Mouse (Mus musculus) forebrain, embryonic 14.5 days (tissue): Measurements from ENCODE around the gene Ralgapa2. TPM values are rescaled to one million over a fixed set of nuclear protein-coding genes. Genes with fewer than 3 reads are reported as not detected.

Source experiments
- ATAC-seq: fragments of 200-750 bp; cut with Nextera tagmentation; 2 replicates; pipeline ENCODE4 v1.8.0; 2017; ENCODE audit warnings: mild to moderate bottlenecking, moderate library complexity
- DNase-seq: peaks from one replicate; pipeline ENCODE4 v3.0.0-alpha.2; 2015; ENCODE audit warnings: low spot score
- H3K27ac ChIP-seq: fragments of 300-500 bp; sonication (generic); 2 replicates; pipeline ENCODE4 v1.5.1; 2014; ENCODE audit warnings: low read depth, mild to moderate bottlenecking, control low read depth, low read length, moderate library complexity
- H3K27me3 ChIP-seq: fragments of 300-500 bp; sonication (generic); replicated peaks from 2 replicates; pipeline ENCODE4 v1.6.1; 2014; ENCODE audit warnings: low read length, control low read depth, mixed read lengths; ENCODE audit not compliant: control insufficient read depth, insufficient read depth
- H3K36me3 ChIP-seq: fragments of 300-500 bp; sonication (generic); 2 replicates; pipeline ENCODE4 v1.6.1; 2014; ENCODE audit warnings: low read length, control low read depth; ENCODE audit not compliant: control insufficient read depth, insufficient read depth
- H3K4me1 ChIP-seq: fragments of 300-500 bp; sonication (generic); 2 replicates; pipeline ENCODE4 v1.6.1; 2014; ENCODE audit warnings: antibody characterized with exemption, low read length, control low read depth; ENCODE audit not compliant: control insufficient read depth, insufficient read depth
- H3K4me2 ChIP-seq: fragments of 300-500 bp; sonication (generic); 2 replicates; pipeline ENCODE4 v1.6.1; 2014; ENCODE audit warnings: mild to moderate bottlenecking, control low read depth, low read length
- H3K4me3 ChIP-seq: fragments of 300-500 bp; sonication (generic); 2 replicates; pipeline ENCODE4 v1.5.1; 2014; ENCODE audit warnings: low read depth, low read length, control low read depth
- H3K9ac ChIP-seq: fragments of 300-500 bp; sonication (generic); 2 replicates; pipeline ENCODE4 v1.6.1; 2014; ENCODE audit warnings: mild to moderate bottlenecking, low read length, control low read depth, moderate library complexity
- H3K9me3 ChIP-seq: fragments of 300-500 bp; sonication (generic); replicated peaks from 2 replicates; pipeline ENCODE4 v1.6.1; 2016; ENCODE audit warnings: low read length, control low read depth, mixed read lengths; ENCODE audit not compliant: control insufficient read depth
- WGBS: fragments of 180-500 bp; shearing (Covaris S2); extraction: QIAGEN DNeasy Blood & Tissue Kit; methylation state at CpG from one replicate; pipeline ENCODE4 v1.1.7; 2014; 5-methylcytosine and 5-hydroxymethylcytosine counted together
- polyA plus RNA-seq: library from polyadenylated mRNA; unstranded; fragments of >200 nt; fragmentation: Nextera tagmentation; extraction: Ambion mirVana; gene quantifications from 2 replicates; pipeline ENCODE4 v1.2.1, GENCODE M21; 2014

Ralgapa2 gene
- polyA plus RNA-seq, 1 experiment from 2014 or later: 6.3 TPM

DNA sequence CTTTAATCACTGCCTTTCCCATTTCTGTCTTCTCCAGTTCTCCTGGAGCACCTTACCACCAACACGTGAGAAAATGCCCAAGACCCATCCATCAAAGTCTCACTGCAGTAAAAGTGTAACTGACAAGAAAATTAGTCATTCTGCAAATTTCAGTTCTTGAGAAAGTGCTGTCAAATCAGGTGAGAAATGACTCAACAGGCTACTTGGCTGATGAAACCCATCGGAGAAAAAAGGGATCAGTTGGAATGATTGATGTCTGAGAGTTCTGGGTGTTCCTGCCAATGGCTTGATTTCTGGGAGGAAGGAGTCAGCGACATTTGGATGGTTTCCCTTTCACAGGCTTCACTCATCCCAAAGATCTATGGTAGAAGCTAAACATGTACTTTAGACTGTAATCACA lies 245.6 kb downstream of the Ralgapa2 start:
- Histone ChIP-seq H3K4me3 (no peak overlapping the region), H3K36me3 (no peaks in the 10 kb centered on the region), H3K4me2 (no peak overlapping the region), H3K4me1 (peaks cover 10% of the 10 kb centered on the region), H3K27me3 (no peaks in the 10 kb centered on the region), H3K9me3 (no peaks in the 10 kb centered on the region), H3K9ac (no peak overlapping the region), H3K27ac (no peak overlapping the region)
- ATAC-seq (no peak), DNase-seq (no peak)
- WGBS: 85% methylated on average over 3 of the region's 3 CpGs

DNA sequence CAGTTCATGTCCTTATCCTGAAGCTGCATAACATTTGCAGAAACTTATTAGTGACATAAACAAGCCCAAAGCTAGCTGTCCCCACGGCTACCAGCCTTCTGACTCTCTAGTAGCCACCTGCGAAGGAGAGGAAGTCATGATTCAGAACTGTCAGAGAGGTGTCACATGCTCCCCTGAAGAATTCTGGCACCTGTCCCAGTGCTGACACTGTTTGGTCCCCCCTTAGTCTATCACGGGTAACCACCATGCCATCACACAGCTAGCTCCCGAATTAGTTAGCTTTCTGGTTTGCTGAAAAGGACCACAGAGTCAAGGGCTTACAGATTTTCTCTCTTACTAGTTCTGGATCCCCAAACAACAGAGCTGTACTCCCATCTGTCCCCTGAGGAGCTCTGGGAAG lies 247.1 kb downstream of the Ralgapa2 start:
- ATAC-seq: no peak
- WGBS: 59% methylated on average over 4 of the region's 4 CpGs

DNA sequence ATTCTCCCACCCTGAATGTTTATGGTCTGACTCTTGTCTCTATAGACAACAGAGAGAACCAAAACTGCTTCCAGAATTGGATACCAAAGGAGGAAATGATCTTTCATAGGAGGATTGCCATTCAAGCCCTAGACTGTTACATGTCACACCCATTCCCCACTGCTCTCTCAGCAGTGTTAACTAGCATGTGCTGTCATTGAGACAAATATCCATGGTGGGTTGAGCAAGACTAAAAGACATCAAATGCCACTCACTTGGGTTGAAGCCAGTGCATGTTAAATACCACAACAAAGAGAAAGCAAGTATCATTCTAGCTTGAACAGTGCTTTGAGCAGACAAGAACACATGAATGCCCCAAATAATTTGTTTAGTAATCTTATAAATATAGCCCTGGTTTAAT lies 249.2 kb downstream of the Ralgapa2 start:
- Histone ChIP-seq H3K27ac (no peak overlapping the region), H3K4me3 (no peak overlapping the region), H3K9me3 (no peaks in the 10 kb centered on the region), H3K4me2 (no peak overlapping the region), H3K4me1 (peaks cover 40% of the 10 kb centered on the region), H3K27me3 (no peaks in the 10 kb centered on the region), H3K9ac (no peak overlapping the region), H3K36me3 (no peaks in the 10 kb centered on the region)
- no peak for ATAC-seq
- DNase-seq: peak; percentile 9

More for the DNA sequence above, 247.1 kb downstream of the Ralgapa2 start:
- H3K27ac ChIP-seq: no peak overlapping the region
- peaks cover 25% of the 10 kb centered on the region for H3K4me1 ChIP-seq
- no peaks in the 10 kb centered on the region for H3K36me3 ChIP-seq
- no peak overlapping the region for H3K4me3 ChIP-seq
- H3K9ac ChIP-seq: no peak overlapping the region
- no peak overlapping the region for H3K4me2 ChIP-seq
- no peaks in the 10 kb centered on the region for H3K27me3 ChIP-seq
- no peaks in the 10 kb centered on the region for H3K9me3 ChIP-seq
- DNase-seq: no peak

DNA sequence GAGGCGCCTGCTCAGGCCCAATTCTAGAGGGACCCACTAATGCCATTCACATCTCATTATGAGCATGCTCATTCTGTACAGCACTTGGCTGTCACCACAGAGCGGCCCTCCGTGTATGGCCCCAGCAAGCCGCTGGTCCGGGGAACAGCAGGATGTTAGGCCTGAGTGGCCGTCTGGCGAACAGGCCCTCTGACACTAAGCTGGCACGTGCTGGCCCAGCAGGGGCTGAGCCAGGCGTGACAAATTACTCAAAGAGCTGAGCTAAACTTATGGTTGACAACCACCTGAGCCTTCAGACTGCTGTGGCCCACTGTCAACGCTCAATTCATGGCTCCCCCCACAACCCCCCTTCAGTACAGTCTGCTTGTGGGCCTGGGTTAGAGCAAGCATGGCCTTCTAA lies 249.9 kb downstream of the Ralgapa2 start:
- Histone ChIP-seq H3K4me2 (no peak overlapping the region), H3K27me3 (no peaks in the 10 kb centered on the region), H3K9ac (no peak overlapping the region), H3K9me3 (no peaks in the 10 kb centered on the region), H3K4me1 (peaks cover 48% of the 10 kb centered on the region), H3K27ac (peak overlapping the region; percentile 49; the same call in 1 of the 2 replicates), H3K36me3 (no peaks in the 10 kb centered on the region), H3K4me3 (no peak overlapping the region)
- peak; percentile 82 for ATAC-seq
- DNase-seq: peak; percentile 82
- WGBS: 2% methylated on average over 10 of the region's 10 CpGs

DNA sequence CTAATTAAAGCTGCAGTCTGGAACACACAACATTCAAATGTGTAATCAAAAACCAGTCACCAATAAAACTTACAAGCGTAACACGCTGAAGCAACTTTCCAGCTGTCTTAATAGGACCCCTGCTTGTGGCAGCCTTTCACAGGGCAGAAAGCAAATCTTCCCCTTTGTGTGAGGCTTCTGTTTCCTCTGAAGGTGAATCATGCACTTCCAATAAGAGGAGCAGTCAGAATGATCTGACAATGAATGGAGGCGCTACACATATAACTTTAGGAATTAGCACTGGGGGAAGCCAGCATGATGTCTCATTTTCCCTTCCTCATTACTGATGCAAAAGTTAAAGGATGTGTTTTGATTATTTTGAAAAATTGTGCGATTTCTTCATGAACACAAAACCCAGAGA lies 251.0 kb downstream of the Ralgapa2 start:
- Histone ChIP-seq H3K27me3 (no peaks in the 10 kb centered on the region), H3K36me3 (no peaks in the 10 kb centered on the region), H3K4me3 (no peak overlapping the region), H3K27ac (peak overlapping the region; percentile 40; the same call in 1 of the 2 replicates), H3K4me2 (no peak overlapping the region), H3K9ac (no peak overlapping the region), H3K9me3 (no peaks in the 10 kb centered on the region), H3K4me1 (peaks cover 57% of the 10 kb centered on the region)
- DNase-seq (peak; percentile 16), ATAC-seq (no peak)
- WGBS: 30% methylated on average over 4 of the region's 4 CpGs

DNA sequence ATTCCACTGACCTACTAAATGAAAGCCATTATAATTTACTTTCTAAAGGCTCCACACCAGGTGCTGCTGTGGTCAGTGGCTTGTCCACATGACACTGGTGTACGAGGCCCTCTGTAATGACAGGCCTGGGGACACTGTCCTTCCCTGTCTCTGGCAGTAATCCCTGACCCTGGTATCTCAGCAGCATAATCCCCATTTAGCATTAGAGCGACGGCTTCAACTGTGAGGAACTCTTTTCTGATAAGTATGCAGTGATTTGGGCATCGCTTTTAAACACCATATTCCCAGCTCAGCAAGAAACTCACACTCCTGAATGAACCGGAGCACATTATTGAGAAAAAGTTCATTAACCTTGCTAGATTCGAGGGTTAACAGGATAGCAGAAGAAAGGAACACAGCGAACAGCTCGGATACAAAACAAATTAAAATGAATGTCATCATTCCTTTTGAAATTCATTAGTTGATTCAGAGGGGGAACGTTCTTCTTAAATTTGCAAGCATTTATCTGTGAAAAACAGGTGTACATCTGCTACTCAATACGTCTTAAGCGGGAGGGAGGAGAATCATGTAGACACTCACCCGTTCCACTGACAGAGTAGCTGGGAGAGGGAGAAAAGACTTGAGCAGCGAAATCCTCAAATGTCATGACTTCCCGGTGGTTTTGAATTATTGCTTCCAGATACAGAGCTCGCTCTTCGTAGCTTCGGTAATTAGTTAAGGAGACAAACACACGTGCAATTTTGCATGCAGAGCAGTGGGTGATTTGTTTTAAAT lies 252.2 kb downstream of the Ralgapa2 start:
- Histone ChIP-seq H3K27ac (peak overlapping the region; percentile 86), H3K4me2 (peak overlapping the region; percentile 20; the same call in 1 of the 2 replicates), H3K9me3 (no peaks in the 10 kb centered on the region), H3K4me3 (no peak overlapping the region), H3K27me3 (no peaks in the 10 kb centered on the region), H3K36me3 (no peaks in the 10 kb centered on the region), H3K4me1 (peaks cover 68% of the 10 kb centered on the region), H3K9ac (peak overlapping the region; percentile 25; the same call in 1 of the 2 replicates)
- ATAC-seq (no peak), DNase-seq (peak; percentile 52)
- 18% methylated on average over 18 of the region's 18 CpGs for WGBS

DNA sequence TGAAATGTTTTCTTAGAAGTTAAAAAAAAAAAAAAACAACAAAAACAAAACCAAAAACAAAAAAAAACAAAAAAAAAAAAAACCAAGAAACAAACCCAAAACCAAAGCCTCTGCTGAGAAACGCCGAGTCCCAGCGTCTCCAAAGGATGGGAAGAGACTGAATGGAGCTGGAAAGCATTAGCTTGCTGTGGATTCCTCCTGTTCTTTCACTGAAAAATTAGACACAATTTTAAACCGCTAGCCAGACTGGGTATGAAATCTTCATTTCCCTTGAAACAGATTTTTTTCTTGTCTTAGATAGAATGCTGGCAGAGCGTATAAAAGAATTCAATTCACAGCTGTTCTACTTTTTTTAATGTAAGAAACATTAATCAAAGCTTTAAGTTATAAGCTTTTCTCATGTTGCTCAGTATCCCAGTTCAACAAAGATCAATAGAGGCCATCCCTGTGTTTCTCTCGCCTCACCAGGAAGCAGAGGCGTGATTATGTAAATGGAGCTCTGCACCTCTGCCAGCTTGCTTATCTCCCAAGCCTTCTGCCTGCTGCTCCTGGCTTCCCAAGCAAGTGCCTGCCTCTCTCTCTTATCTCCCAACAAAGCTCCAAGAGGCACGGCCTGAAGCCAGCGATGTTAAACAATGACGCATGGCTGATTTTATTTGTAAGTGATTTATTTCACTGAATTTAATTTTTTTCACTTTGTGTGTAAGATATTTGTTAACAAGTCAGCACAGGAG lies 253.2 kb downstream of the Ralgapa2 start:
- peak overlapping the region; percentile 25; the same call in 1 of the 2 replicates for H3K4me2 ChIP-seq
- peak overlapping the region; percentile 48 for H3K9ac ChIP-seq
- H3K4me1 ChIP-seq: peaks cover 68% of the 10 kb centered on the region
- no peak overlapping the region for H3K4me3 ChIP-seq
- peak overlapping the region; percentile 86 for H3K27ac ChIP-seq
- no peaks in the 10 kb centered on the region for H3K9me3 ChIP-seq
- no peaks in the 10 kb centered on the region for H3K27me3 ChIP-seq
- ATAC-seq: peak; percentile 60
- peak; percentile 87 for DNase-seq
- WGBS: 17% methylated on average over 10 of the region's 10 CpGs
- H3K36me3 ChIP-seq: no peaks in the 10 kb centered on the region

DNA sequence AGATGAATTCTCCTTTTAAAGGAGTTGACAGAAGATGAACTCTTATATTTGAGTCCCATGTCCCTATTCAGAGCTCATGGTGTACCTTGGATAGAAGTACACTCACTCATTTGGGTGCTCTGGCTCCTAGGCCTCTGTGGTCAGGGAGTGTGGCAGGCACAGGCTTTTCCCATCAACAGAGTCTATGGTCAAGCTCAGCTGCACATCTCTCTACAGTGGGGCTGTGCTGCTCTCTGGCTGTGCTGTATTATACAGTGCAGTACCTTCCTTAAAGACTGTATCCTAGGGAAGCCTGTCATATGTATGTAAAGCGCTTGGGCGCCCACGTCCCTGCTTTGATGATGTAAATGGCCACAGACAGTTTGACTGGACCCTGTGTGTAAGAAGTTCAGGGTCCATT lies 254.5 kb downstream of the Ralgapa2 start:
- Histone ChIP-seq H3K9me3 (no peaks in the 10 kb centered on the region), H3K36me3 (no peaks in the 10 kb centered on the region), H3K4me3 (no peak overlapping the region), H3K27ac (peak overlapping the region; percentile 40; the same call in 1 of the 2 replicates), H3K9ac (0 out of 2 replicates have a peak overlapping the region, but pooled peaks have one; percentile 13), H3K4me1 (peaks cover 68% of the 10 kb centered on the region), H3K4me2 (no peak overlapping the region), H3K27me3 (no peaks in the 10 kb centered on the region)
- no peak for DNase-seq
- ATAC-seq: no peak
- WGBS: 65% methylated on average over 3 of the region's 3 CpGs

DNA sequence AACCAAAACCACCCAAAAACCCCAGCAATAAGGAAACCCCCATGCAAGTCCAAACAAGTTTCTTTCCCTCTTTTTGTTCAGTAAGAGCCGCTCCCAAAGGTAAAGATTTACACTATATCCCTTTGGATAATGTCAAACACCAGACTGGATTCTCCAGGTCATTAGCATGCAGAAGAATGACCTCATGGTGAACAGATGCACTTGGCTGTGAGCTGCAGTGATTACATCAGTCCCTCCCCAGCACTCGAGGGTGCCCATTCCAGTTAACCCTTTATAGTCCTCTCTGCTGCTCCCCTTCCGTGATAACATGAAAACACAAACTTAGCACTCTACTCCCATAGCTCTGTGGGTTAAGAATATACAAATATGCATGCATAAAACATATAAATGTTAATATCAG lies 255.1 kb downstream of the Ralgapa2 start:
- 6% methylated on average over 3 of the region's 3 CpGs for WGBS
- peak; percentile 75 for ATAC-seq
- H3K9ac ChIP-seq: no peak overlapping the region
- H3K4me3 ChIP-seq: no peak overlapping the region
- H3K4me2 ChIP-seq: no peak overlapping the region
- H3K36me3 ChIP-seq: no peaks in the 10 kb centered on the region
- peak overlapping the region; percentile 39 for H3K27ac ChIP-seq
- peak; percentile 89 for DNase-seq
- H3K9me3 ChIP-seq: no peaks in the 10 kb centered on the region
- H3K27me3 ChIP-seq: no peaks in the 10 kb centered on the region
- H3K4me1 ChIP-seq: peaks cover 63% of the 10 kb centered on the region
